Mouse (Mus musculus): ENCODE data around the gene Commd6.

GRCm38 (mm10) chr14:101635765-101636164 is 4.7 kb downstream of the Commd6 start:
- TF ChIP-seq CTCF (IDR thresholded peaks at IDR 0.05; ENCODE audit: low read depth, low read length) (no peak), TAL1 (conservative IDR thresholded peaks at IDR 0.05; ENCODE audit: low read depth, low read length) (no peak)
